Mouse (Mus musculus): ENCODE measurements at regions not wholly inside any gene's neighbourhood (a gene's known extent, or its start where the extent isn't known, plus 50 kb on each side); places are given as distances from the start of the nearest gene placed in this dataset.

GRCm38 (mm10) chrX:96876239-96876638 is 163.0 kb downstream of the Gpr165 start:
- no peak for DNase-seq (ENCODE audit: low spot score in 2 of 2)

GRCm38 (mm10) chrX:96878721-96879120 is 165.5 kb downstream of the Gpr165 start:
- peak in 1 of 2 experiments; percentile 4 for DNase-seq (ENCODE audit: low spot score in 2 of 2)

GRCm38 (mm10) chrX:96879154-96879553 is 165.9 kb downstream of the Gpr165 start:
- DNase-seq (ENCODE audit: low spot score in 2 of 2), result no peak

GRCm38 (mm10) chrX:96900636-96901035 is 171.8 kb upstream of the Pgr15l start:
- no peak for DNase-seq (ENCODE audit: low spot score in 2 of 2)

Measured in layer of hippocampus, adult 8-10 months (tissue).